Comparison of ENCODE assay signal across 14 mouse cellular contexts in the genomic region with DNA sequence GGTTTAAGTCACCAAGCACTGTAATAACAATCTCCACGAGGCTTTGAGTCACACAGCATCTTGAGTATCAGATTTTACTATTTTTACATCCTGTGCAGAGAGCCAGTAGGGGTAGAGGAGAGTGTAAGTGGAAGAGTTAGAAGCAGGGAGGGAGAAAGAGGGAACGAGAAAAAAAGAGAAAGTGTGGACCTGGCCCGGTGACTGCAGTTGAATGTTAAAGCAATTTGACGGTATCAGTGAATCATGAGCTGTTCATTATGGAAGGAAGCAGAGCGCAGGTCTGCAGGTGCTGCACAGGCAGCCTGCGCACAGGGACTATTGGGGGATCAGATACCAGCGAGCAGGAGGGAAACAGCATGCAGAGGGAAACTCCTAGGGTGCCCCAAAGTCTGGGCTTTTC.
"Had no signal": no experiment of that assay in that cellular context is flagged by ENCODE, and none has a peak within 500 bp of the region (broad histone marks: within the 10 kb centered on the region; RNA-seq: fewer than 3 reads in every experiment).

No protein-coding gene starts in this region.

- H3K9ac ChIP-seq: liver, embryonic 15.5 days; lung, embryonic 14.5 days; neural tube, embryonic 13.5 days had no signal

- H3K9me3 ChIP-seq: liver, embryonic 15.5 days; midbrain, embryonic 10.5 days; neural tube, embryonic 13.5 days had no signal

- H3K4me1 ChIP-seq: liver, embryonic 15.5 days; neural tube, embryonic 13.5 days had no signal

- DNase-seq: kidney, adult 2 months; kidney, postnatal 10 days; kidney, postnatal 4 days; lung, embryonic 14.5 days; lung, postnatal 10 days; lung, postnatal 4 days; midbrain, embryonic 14.5 days; thymus, postnatal 4 days had no signal

- H3K36me3 ChIP-seq: liver, embryonic 15.5 days; midbrain, embryonic 10.5 days; neural tube, embryonic 13.5 days had no signal

- H3K4me3 ChIP-seq: layer of hippocampus, adult 2 months; liver, embryonic 15.5 days; midbrain, embryonic 10.5 days; neural tube, embryonic 13.5 days had no signal

- H3K27ac ChIP-seq: layer of hippocampus, adult 2 months; liver, embryonic 15.5 days; midbrain, embryonic 10.5 days; neural tube, embryonic 13.5 days; stomach, postnatal 0 days had no signal

- H3K4me2 ChIP-seq: liver, embryonic 11.5 days; liver, embryonic 15.5 days; lung, embryonic 14.5 days; neural tube, embryonic 13.5 days had no signal

- H3K27me3 ChIP-seq: liver, embryonic 15.5 days; neural tube, embryonic 13.5 days had no signal
